Mouse (Mus musculus) heart, postnatal 4 days (tissue): Measurements from ENCODE around the gene Rom1. TPM values are rescaled to one million over a fixed set of nuclear protein-coding genes. Genes with fewer than 3 reads are reported as not detected.
A peak's percentile ranks its signal among the peaks of the same experiment; 100 is the strongest.
"Not testable (repeated sequence)": the region's sequence is repeated elsewhere in the genome, so short reads cannot be mapped to it uniquely, and the experiment has no call there.

Experiments used
- DNase-seq: peaks from one replicate; pipeline ENCODE4 v3.0.0; 2021
- microRNA-seq, 2 experiments: library from miRNA; unstranded; fragments of <30 nt; microRNA quantifications; one replicate each; pipeline ENCODE4 v1.2.0; 2021 to 2022
- total RNA-seq, 2 experiments: library from RNA; stranded (reverse); gene quantifications; 2 replicates each; pipeline ENCODE4 v1.2.3; 2021

Rom1 gene
- total RNA-seq, 2 experiments from 2014 or later, result 3.1 to 3.2 TPM

DNA sequence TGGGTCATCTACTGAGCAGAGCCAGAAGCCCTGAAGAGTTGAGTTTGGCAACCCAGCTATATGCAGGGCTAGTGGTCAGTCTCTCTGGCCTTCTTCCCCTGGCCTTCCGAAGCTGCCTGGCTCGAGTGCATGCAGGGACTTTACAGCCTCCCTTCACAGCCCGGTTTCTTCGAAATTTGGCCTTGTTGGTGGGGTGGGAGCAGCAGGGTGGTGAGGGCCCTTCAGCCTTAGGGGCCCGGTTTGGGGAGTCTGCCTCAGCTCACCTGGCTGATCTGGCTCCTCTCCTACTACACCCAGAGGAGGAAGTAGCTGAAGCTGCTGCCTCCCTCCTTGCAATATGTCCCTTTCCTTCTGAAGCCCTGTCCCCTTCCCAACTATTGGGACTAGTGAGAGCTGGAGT lies 32.9 kb downstream of the Rom1 start:
- DNase-seq, result not testable (repeated sequence)

DNA sequence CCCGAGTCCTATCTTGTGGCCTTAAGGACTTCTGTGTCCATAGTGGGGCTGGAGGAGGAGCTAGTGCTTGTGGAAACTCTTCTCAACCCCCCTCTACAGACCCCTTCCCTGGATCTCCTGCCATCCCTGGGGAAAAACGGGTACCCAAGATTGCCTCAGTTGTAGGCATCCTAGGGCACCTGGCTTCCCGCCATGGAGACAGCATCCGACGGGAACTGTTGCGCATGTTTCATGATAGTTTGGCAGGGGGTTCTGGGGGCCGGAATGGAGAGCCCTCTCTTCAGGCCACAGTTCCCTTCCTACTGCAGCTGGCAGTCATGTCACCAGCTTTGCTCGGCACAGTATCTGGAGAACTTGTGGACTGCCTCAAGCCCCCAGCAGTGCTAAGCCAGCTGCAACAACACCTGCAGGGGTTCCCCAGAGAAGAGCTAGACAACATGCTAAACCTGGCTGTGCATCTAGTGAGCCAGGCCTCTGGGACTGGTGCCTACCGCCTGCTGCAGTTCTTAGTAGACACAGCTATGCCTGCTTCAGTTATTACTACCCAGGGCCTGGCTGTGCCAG lies 33.7 kb downstream of the Rom1 start:
- DNase-seq, result no peak

DNA sequence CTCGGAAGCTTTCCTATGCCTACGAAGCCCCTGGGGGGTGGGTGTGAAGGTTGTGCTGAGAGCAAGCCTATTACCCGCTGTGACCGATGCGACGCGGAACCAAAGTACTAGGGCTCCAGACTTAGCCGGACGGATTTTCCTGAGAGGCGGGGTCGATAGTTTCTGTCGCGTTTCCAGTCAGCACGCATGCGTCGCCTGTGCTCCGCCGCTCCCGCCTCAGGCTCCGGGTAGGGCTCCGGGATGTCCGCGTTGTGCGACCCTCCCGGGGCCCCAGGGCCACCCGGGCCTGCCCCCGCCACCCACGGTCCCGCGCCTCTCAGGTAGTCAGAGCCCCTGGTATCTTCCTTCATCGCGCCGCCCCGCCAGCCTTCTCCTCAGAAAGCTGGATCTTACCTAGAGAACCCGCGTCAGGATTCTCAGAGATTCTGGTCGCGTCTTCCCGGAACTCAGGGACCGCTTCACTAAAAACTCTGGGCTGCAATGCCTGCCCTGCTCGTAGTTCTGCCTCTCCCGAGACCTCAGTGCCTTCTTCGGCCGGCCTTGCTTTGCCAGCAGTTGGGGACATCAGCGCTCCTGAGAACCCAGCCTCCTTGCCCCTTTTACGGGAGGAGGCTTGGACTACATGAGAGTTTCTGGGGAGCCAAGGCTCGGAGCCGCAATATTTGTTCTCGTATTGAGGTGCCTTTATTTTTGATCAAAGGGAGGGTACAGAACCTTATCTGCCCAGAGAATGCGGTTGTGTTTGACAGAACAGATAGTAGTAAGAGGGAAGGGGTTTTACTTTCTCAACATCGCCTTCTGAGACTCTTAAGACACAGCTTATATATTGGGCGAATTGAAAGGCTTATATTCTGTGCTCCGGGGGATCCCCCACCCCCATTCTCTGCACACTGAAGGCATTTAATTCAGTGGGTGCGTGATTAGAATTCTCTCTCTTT lies 36.1 kb downstream of the Rom1 start, which contains the start of gene Ints5:
Gene Ints5, plus strand, starts transcription at position 177 of the 938 bp plus-strand sequence.
- DNase-seq, result peak; percentile 90

DNA sequence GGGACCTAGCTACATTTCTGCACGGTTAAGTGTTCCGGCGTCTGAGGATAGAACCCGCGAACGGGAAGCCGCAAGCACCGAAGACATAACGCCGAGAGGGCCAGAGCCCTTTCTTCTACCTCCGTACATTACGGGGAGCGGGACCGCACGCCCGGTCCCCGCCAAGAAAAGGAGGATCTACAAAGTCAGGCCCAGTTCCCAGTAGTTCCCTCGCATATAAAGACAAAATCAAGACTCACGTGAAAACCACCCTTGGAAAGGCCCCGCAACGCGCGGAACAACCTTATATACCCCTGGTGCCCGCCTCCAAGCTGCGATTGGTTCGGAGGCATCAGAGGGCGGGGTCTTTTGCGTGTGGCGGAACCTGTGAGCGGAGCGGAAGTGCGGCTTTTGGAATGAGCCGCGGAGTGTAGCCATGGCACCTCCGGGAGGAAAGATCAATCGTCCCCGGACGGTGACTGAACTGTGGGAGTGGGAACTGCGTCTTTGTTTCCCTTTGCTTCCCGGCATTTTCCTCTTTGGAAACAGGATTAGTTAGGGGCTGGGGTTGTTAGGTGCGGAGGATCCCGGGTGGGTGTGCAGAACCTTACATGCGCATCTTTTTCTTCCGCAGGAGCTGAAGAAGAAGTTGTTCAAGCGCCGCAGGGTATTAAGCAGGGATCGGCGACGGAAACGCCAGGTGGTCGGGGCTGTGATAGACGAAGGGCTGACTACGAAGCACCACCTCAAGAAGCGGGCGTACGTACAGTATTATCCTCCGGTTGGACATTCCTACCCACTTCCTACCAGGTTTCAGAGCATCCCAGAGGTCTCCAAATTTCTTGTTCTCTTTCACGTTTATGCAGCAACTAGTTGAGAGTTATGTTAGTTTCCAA lies 40.4 kb downstream of the Rom1 start, which contains the start of the genes 1810009A15Rik and Gm49416:
Gene 1810009A15Rik, plus strand, starts transcription at position 343 of the 875 bp plus-strand sequence.
Gene Gm49416, plus strand, starts transcription at position 416 of the 875 bp plus-strand sequence.
- DNase-seq, result peak; percentile 96

DNA sequence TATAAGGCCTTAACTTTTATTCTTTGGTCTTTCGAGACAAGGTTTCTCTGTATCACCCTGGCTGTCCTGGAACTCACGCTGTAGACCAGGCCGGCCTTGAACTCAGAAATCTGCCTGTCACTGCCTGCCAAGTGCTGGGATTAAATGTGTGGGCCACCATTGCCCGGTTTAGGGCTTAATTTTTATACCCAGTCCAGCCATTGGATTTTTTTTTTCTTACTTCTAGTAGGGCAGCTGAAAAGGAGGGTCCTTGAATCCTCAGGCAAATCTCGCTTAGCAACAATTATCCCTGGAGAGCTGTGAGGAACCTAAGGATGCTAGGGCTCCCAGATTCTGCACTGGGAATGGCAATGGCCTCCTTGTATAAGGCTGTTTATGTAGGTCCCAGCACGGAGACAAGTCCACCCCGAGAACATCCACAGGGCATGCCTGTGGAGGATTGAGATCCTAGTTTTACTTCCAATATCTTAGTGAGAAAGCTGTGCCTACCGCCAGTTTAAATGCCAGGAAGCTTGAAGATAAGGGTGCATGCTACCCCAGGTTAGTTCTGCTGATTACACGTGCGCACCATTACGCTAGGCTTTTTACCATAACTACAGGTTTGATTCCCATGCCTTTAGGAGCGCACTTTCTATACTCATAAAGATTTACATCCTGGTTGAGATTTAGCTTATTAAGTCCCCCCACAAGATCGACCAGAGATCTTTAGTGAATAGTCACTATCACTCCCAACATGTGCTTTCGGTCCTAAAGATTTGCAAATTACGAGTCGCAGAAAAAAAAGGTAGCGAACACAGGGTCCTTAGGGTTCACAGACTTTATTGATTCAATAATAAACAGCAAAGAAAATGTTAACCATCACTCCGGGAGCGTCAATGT lies 41.3 kb downstream of the Rom1 start:
- DNase-seq, result no peak

DNA sequence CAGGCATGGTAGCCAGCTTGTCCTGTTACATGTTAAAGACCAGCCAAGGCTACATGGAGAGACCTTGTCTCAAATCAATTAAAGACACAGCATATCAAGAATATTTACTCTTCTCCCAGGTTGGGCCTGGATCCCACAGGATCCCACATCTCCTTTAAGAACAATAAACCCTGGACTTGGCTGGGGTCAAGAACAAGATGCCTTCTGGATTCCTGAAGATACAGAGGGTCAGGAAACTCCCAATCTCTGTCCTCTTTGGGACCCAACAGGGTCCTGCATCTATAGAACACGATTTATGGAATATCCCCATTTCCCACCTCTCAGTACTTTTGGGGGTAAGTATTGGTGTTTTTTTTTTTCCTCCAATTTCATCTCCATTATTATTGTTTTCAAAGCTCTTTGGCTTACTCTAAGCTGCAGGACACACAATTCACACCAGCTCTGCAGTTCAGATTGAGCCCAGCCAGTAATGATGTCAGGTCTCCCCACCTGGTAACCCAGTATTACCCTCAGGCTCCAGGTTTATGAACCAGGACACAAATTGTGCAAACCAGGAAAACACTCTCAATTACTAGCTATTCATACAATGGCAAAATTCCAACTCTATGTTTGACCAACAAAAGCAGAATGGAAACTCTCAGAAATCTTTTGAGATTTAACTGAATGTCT lies 42.1 kb downstream of the Rom1 start:
- no peak for DNase-seq

DNA sequence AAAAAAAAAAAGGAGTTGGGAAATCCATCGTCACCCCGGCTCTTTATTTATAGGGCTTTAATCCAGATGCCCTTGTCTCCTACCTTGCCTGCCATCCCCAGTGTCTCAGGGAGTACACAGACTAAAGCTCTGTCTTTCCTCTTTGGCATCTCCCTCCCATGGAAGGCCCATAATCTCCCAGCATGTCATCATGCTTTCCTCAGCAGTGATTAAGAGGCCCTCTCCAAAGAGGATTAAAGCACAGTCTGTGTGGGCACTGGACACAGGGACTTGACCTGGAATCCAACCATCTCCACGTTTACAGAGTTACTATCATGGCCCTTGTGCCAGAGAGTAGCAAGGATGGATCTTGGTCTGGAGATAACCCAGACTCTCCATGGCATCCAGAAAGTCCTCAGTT lies 45.5 kb downstream of the Rom1 start, which contains the start of the genes Lbhd1 and Gm49403:
Gene Lbhd1, plus strand, starts transcription at position 117 of the 400 bp plus-strand sequence.
Gene Gm49403, plus strand, starts transcription at position 315 of the 400 bp plus-strand sequence.
- DNase-seq, result no peak

DNA sequence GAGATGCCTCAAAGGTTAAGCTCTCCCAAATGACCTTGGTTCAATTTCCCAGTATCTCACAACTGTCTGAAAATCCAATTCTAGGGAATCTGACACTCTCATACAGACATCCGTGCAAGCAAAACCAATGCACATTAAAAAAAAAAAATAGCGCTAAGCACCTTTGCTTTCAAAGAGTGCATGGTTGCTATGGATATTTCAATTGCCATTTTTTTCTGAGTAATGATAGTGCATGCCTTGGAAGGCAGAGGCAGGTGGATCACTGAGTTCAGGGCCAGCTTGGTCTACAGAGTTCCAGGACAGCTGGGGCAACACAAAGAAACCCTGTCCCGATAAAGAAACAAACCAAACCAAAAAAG lies 48.1 kb downstream of the Rom1 start:
- no peak for DNase-seq

DNA sequence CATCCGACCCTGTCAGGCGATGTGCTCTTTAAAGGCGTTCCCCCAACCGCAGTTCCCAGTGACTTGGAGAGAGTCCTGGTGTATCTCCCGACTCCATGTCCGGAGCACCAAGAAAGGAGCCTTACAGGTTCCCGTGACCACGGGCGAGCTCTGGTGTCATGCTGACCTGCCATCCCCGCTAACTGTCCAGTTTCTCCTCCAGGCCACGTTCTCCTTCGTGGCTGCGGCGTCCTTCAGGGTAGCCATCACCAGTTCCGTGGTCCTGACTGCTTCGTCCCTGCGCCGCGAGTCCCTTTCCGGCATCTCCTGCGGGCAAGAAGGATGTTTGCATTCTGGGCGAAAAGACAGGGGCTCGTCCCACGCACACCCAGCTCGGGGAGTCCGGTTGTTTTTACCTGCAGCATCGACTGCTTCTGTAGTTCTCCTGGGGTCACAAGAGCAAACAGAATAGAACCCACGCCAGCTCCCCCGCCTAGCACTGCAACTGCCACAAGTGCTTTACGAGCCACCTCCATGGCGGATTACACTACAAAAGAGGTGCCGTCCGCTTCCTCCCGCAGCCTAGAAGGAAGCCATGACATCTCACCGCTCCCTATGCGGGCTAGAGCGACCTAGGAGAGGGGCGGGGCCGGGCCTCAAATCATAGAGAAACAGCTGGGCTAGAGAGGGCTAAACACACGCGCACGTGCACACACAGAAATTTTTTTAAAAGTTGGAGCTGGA lies 48.7 kb downstream of the Rom1 start, which contains the start of gene Uqcc3:
Gene Uqcc3, minus strand, starts transcription at position 613 of the 723 bp plus-strand sequence.
- DNase-seq, result peak; percentile 90

Small RNA genes lying within 50 kb of the gene (microRNA-seq; reads per million reads assigned to microRNA genes)
- 0 to 0.20 reads per million in 2 experiments for gene Mir5136

Other genes with a start within 250 kb of the Rom1 start
- gene Slc3a2, start 206.0 kb downstream of the Rom1 start, total RNA-seq, result 10 to 100 TPM; 62.4 to 66.3 TPM
- 10 to 100 TPM; 30.3 to 31.1 TPM for gene Wdr74, start 193.5 kb downstream of the Rom1 start, total RNA-seq
- not detected for gene 1700092M07Rik, start 188.6 kb downstream of the Rom1 start, total RNA-seq
- gene Stx5a, start 187.9 kb downstream of the Rom1 start, total RNA-seq, result 10 to 100 TPM; 43.4 to 48.5 TPM
- gene Nxf1, start 172.3 kb downstream of the Rom1 start, total RNA-seq, result 10 to 100 TPM; 82.1 to 86.1 TPM
- 100 to 1,000 TPM; 121 to 133 TPM for gene Tmem223, start 158.4 kb downstream of the Rom1 start, total RNA-seq
- 10 to 100 TPM; 16.6 to 17.1 TPM for gene Tmem179b, start 154.9 kb downstream of the Rom1 start, total RNA-seq
- gene Taf6l, start 142.9 kb downstream of the Rom1 start, total RNA-seq, result 10 to 100 TPM; 12.1 to 12.5 TPM
- 10 to 100 TPM; 71.2 to 80.6 TPM for gene Polr2g, start 130.8 kb downstream of the Rom1 start, total RNA-seq
- gene Zbtb3, start 126.8 kb downstream of the Rom1 start, total RNA-seq, result 1 to 10 TPM; 2.4 to 2.5 TPM
- 10 to 100 TPM; 20.9 to 22.8 TPM for gene Ttc9c, start 110.0 kb downstream of the Rom1 start, total RNA-seq
- gene Hnrnpul2, start 109.3 kb downstream of the Rom1 start, total RNA-seq, result 10 to 100 TPM; 53.5 to 56.0 TPM
- not detected for gene AC129217.1, start 99.6 kb downstream of the Rom1 start, total RNA-seq
- 10 to 100 TPM; 26.2 to 27.5 TPM for gene Bscl2, start 91.9 kb downstream of the Rom1 start, total RNA-seq
- gene Gng3, start 90.2 kb downstream of the Rom1 start, total RNA-seq, result under 1 TPM in 1 of 2 experiments, not detected in 1; 0.16 TPM
- gene Lrrn4cl, start 78.6 kb downstream of the Rom1 start, total RNA-seq, result 1 to 10 TPM; 2.4 to 2.5 TPM
- 100 to 1,000 TPM; 112 to 125 TPM for gene Ubxn1, start 57.9 kb downstream of the Rom1 start, total RNA-seq
- gene Uqcc3, start 48.4 kb downstream of the Rom1 start, total RNA-seq, result 10 to 100 TPM; 39.4 to 41.2 TPM
- gene Lbhd1, start 45.6 kb downstream of the Rom1 start, total RNA-seq, result 1 to 10 TPM; 2.1 to 5.6 TPM
- not detected for gene Gm49403, start 45.4 kb downstream of the Rom1 start, total RNA-seq
- 10 to 100 TPM; 23.7 to 24.9 TPM for gene 1810009A15Rik, start 40.5 kb downstream of the Rom1 start, total RNA-seq
- 1 to 10 TPM; 2.3 to 3.6 TPM for gene Gm49416, start 40.4 kb downstream of the Rom1 start, total RNA-seq
- gene Ints5, start 36.4 kb downstream of the Rom1 start, total RNA-seq, result 10 to 100 TPM; 16.3 to 17.1 TPM
- gene Ganab, start 31.3 kb downstream of the Rom1 start, total RNA-seq, result 10 to 100 TPM; 80.9 to 83.7 TPM
- 10 to 100 TPM; 36.0 to 38.0 TPM for gene B3gat3, start 9.0 kb downstream of the Rom1 start, total RNA-seq
- 10 to 100 TPM; 15.4 to 16.6 TPM for gene Eml3, start 196 bp upstream of the Rom1 start, total RNA-seq
- 10 to 100 TPM; 62.5 to 63.8 TPM for gene Mta2, start 12.5 kb upstream of the Rom1 start, total RNA-seq
- 1 to 10 TPM; 8.3 to 9.6 TPM for gene Tut1, start 24.5 kb upstream of the Rom1 start, total RNA-seq
- gene Eef1g, start 37.7 kb upstream of the Rom1 start, total RNA-seq, result 100 to 1,000 TPM; 357 to 371 TPM
- 100 to 1,000 TPM; 303 to 328 TPM for gene Ahnak, start 59.9 kb upstream of the Rom1 start, total RNA-seq
- gene Scgb1a1, start 158.6 kb upstream of the Rom1 start, total RNA-seq, result not detected
- 10 to 100 TPM; 13.2 to 16.4 TPM for gene Asrgl1, start 206.3 kb upstream of the Rom1 start, total RNA-seq